ENCODE assay signal across 8 mouse cellular contexts in the genomic region with DNA sequence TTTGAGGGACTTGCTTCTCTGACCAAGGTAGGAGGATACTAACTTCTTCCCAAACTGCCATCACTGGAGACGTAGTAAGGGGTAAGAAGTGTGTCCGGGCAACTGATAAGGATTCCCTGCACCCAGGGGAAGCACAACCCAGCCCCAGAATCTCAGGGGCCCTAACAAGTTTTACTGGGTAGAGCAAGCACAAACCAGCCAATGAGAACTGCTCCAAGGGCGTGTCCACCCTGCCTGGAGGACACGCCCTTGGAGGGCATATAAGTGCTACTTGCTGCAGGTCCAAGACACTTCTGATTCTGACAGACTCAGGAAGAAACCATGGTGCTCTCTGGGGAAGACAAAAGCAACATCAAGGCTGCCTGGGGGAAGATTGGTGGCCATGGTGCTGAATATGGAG. TPM values are rescaled to one million over a fixed set of nuclear protein-coding genes. Genes with fewer than 3 reads are reported as not detected.
DNase-seq lines count a peak whose midpoint lies in the region; ATAC-seq and TF ChIP-seq lines count a peak whose summit lies in the region.
"Not testable (repeated sequence)": the region's sequence is repeated elsewhere in the genome, so short reads cannot be mapped to it uniquely, and the experiment has no call there.

A gene (plus strand): TSS at position 287 of the 400 bp plus-strand sequence.

- not testable (repeated sequence) for TF ChIP-seq CTCF in MEL (IDR thresholded peaks at IDR 0.05 in 2 of 3, conservative IDR thresholded peaks at IDR 0.05 in 1 of 3; ENCODE audit: control insufficient read depth in 1 of 3, insufficient read depth in 1 of 3, low read depth in 2 of 3, low read length in 3 of 3, poor library complexity in 1 of 3, severe bottlenecking in 1 of 3); small intestine, adult 2 months (IDR thresholded peaks at IDR 0.05; ENCODE audit: extremely low read depth, insufficient read length, insufficient replicate concordance, low read depth, low read length)

- H3K9ac ChIP-seq in MEL (ENCODE audit: control insufficient read depth, low read depth, low read length, poor library complexity, severe bottlenecking); embryonic facial prominence, embryonic 13.5 days; kidney, embryonic 15.5 days: not testable (repeated sequence)

- H3K79me2 ChIP-seq in MEL (ENCODE audit: control insufficient read depth, insufficient read depth, low read length, poor library complexity) = not testable (repeated sequence)

- TF ChIP-seq POLR2A in MEL (IDR thresholded peaks at IDR 0.05; ENCODE audit: control insufficient read depth in 1 of 2, insufficient read depth in 1 of 2, low read depth in 1 of 2, low read length in 2 of 2, poor library complexity in 1 of 2); small intestine, adult 2 months (IDR thresholded peaks at IDR 0.05; ENCODE audit: low read depth, low read length): not testable (repeated sequence)

- DNase-seq in MEL (ENCODE audit: low read depth, low spot score); gastrocnemius, postnatal 14 days; heart, postnatal 25 days (ENCODE audit: low spot score); limb, embryonic 10.5 days (ENCODE audit: low spot score): not testable (repeated sequence)

- H3K4me1 ChIP-seq in MEL (ENCODE audit: control insufficient read depth in 1 of 2, insufficient read depth in 2 of 2, low read length in 2 of 2); embryonic facial prominence, embryonic 13.5 days; kidney, embryonic 15.5 days; limb, embryonic 10.5 days; small intestine, adult 2 months (ENCODE audit: control insufficient read depth, insufficient read depth, insufficient read length, low read length): not testable (repeated sequence)

- not testable (repeated sequence) for H3K27me3 ChIP-seq in MEL (ENCODE audit: control insufficient read depth in 1 of 2, insufficient read depth in 2 of 2, low read length in 2 of 2); kidney, embryonic 15.5 days; limb, embryonic 10.5 days (ENCODE audit: low read depth, poor library complexity, severe bottlenecking); small intestine, adult 2 months (ENCODE audit: control insufficient read depth, insufficient read depth, low read length)
- H3K27me3 ChIP-seq in embryonic facial prominence, embryonic 13.5 days = peaks cover 17% of the 10 kb centered on the region

- H3K4me2 ChIP-seq in embryonic facial prominence, embryonic 13.5 days; kidney, embryonic 15.5 days: not testable (repeated sequence)

- H3K36me3 ChIP-seq in MEL (ENCODE audit: control insufficient read depth in 1 of 2, insufficient read depth in 2 of 2, low read length in 2 of 2); embryonic facial prominence, embryonic 13.5 days; kidney, embryonic 15.5 days; limb, embryonic 10.5 days; small intestine, adult 2 months (ENCODE audit: control insufficient read depth, insufficient read depth, low read length): not testable (repeated sequence)

- H3K9me3 ChIP-seq in MEL (replicated peaks; ENCODE audit: insufficient read depth, low read length); embryonic facial prominence, embryonic 13.5 days; kidney, embryonic 15.5 days (replicated peaks); limb, embryonic 10.5 days (replicated peaks): not testable (repeated sequence)

- not testable (repeated sequence) for H3K27ac ChIP-seq in MEL (ENCODE audit: control insufficient read depth, low read depth, low read length); embryonic facial prominence, embryonic 13.5 days; kidney, embryonic 15.5 days; limb, embryonic 10.5 days; small intestine, adult 2 months (ENCODE audit: insufficient read depth, low read depth, low read length)

- TF ChIP-seq RAD21 in MEL (IDR thresholded peaks at IDR 0.05; ENCODE audit: low read depth, low read length) = not testable (repeated sequence)

- intact Hi-C loops in gastrocnemius, postnatal 14 days (cut with DNase I; ENCODE audit: low total_unique reads); heart, postnatal 25 days (cut with DNase I): not testable (repeated sequence)

- not testable (repeated sequence) for TF ChIP-seq EP300 in MEL (IDR thresholded peaks at IDR 0.05; ENCODE audit: low read depth in 1 of 2, low read length in 2 of 2)

- no CpG with 5 or more reads among the region's 4 CpGs for WGBS in embryonic facial prominence, embryonic 13.5 days
- WGBS in kidney, embryonic 15.5 days = no CpG with 5 or more reads among the region's 4 CpGs
- no CpG with 5 or more reads among the region's 4 CpGs for WGBS in limb, embryonic 10.5 days
- WGBS in small intestine, adult 2 months = no CpG with 5 or more reads among the region's 4 CpGs

- H3K4me3 ChIP-seq in MEL (ENCODE audit: control insufficient read depth in 1 of 2, insufficient read depth in 1 of 2, low read depth in 2 of 2, low read length in 2 of 2); embryonic facial prominence, embryonic 13.5 days; kidney, embryonic 15.5 days (replicated peaks); limb, embryonic 10.5 days; small intestine, adult 2 months (ENCODE audit: low read depth, low read length): not testable (repeated sequence)

- not testable (repeated sequence) for ATAC-seq in embryonic facial prominence, embryonic 13.5 days (ENCODE audit: insufficient number of reproducible peaks, insufficient read depth, low FRiP score, low TSS enrichment, low read depth)
- peak; percentile 76 for ATAC-seq in kidney, embryonic 15.5 days (replicated peaks; ENCODE audit: low FRiP score)
- ATAC-seq in megakaryocyte, adult 5-6 weeks (ENCODE audit: poor library complexity, severe bottlenecking) = peak; percentile 54

RNA-seq across cellular contexts. Expression of the gene that starts here (rescaled TPM):
- 130 and 202 TPM in 2 replicates for total RNA-seq in MEL (2012; rRNA removed)
- polyA plus RNA-seq in MEL (2012; ENCODE audit: insufficient read depth in 1 of 2, insufficient read length in 2 of 2, low read depth in 1 of 2, low replicate concordance in 2 of 2, missing spikeins in 1 of 2) = 100 to 1,000 TPM; 313 to 432 TPM
- 7,810 and 10,560 TPM in 2 replicates for polyA plus RNA-seq in embryonic facial prominence, embryonic 13.5 days (2015; fragmentation: Nextera tagmentation; extraction: Ambion mirVana)
- total RNA-seq in gastrocnemius, postnatal 14 days (2021) = 100 to 1,000 TPM; 795 to 814 TPM
- over 10,000 TPM in 1 of 2 experiments, 1,000 to 10,000 TPM in 1; 8,713 to 18,074 TPM for total RNA-seq in heart, postnatal 25 days (2021)
- polyA plus RNA-seq in kidney, embryonic 15.5 days (2015; fragmentation: Nextera tagmentation; extraction: Ambion mirVana) = 11,555 and 13,702 TPM in 2 replicates
- polyA plus RNA-seq in limb, embryonic 10.5 days (2016; fragmentation: Nextera tagmentation; extraction: Ambion mirVana) = 3,476 and 3,759 TPM in 2 replicates
- total RNA-seq in megakaryocyte, adult 5-6 weeks (2015) = 72.7 and 158 TPM in 2 replicates
- total RNA-seq in megakaryocyte, adult 5-6 weeks (2017) = 99.3 and 270 TPM in 2 replicates
- 106 and 108 TPM in 2 replicates for polyA plus RNA-seq in small intestine, adult 2 months (2012; rRNA removed)

Comparison
In these comparisons a context has a peak if more than half of its experiments do, and no peak if none do; other contexts are left out.
1. RNA of the gene that starts here (total RNA-seq): 8,713 to 18,074 TPM in heart, postnatal 25 days; 795 to 814 TPM in gastrocnemius, postnatal 14 days, 130 to 202 TPM in MEL and 72.7 to 270 TPM in megakaryocyte, adult 5-6 weeks; every median in the first group is over 10 times any median in the second.